Mouse (Mus musculus) Patski (cell line): ENCODE results near the gene Cdh1. TPM values are rescaled to one million over a fixed set of nuclear protein-coding genes. Genes with fewer than 3 reads are reported as not detected.
A peak's percentile ranks its signal among the peaks of the same experiment; 100 is the strongest.

Experiments used
- ATAC-seq: fragments of 100-300 bp; one replicate; pipeline ENCODE4 v1.8.0; 2021
- CTCF ChIA-PET: fragments of 350-600 bp; sonication (Branson Sonifier 250); formaldehyde crosslinking; loops from one replicate; lab custom pipeline; 2022; ENCODE audit warnings: inconsistent platforms; lab: Charles Lee
- POLR2A ChIA-PET: fragments of 350-600 bp; sonication (Branson Sonifier 250); formaldehyde crosslinking; loops from one replicate; lab custom pipeline; 2022; ENCODE audit warnings: antibody characterized with exemption, inconsistent platforms; lab: Charles Lee
- DNase-seq: peaks from one replicate; pipeline ENCODE4 v3.0.0-alpha.2; 2011; ENCODE audit warnings: low read depth, low spot score
- H3K27me3 ChIP-seq: fragments of 371-371 bp; one replicate; pipeline ENCODE4 v1.5.1; 2021
- CTCF ChIP-seq: fragments of 100-300 bp; IDR thresholded peaks from one replicate; pipeline ENCODE4 v1.5.1; 2021
- in situ Hi-C: fragments of 300-500 bp; cut with MboI; formaldehyde crosslinking; loops from 3 replicates; pipeline ENCODE4 v1.11.1; 2018; ENCODE audit warnings: low pct_unique_long_range_greater_than_20kb, mixed read lengths
- polyA plus RNA-seq: library from polyadenylated mRNA; unstranded; gene quantifications from one replicate; pipeline ENCODE4 v1.2.3, GENCODE M21; 2021

Cdh1 gene
- polyA plus RNA-seq, 1 experiment from 2014 or later: 8.0 TPM

- POLR2A ChIA-PET: no interaction called here
- CTCF ChIA-PET: interaction anchor here (0.9 to 2.4 kb wide), 2 partner anchors 9 to 26 kb away, joined by 3 to 7 read pairs; no protein-coding TSS in a partner anchor
- in situ Hi-C loops: no loop called here
- H3K27me3 ChIP-seq: no peaks in the 10 kb centered on the region
- ATAC-seq (no peak), DNase-seq (no peak)
- TF ChIP-seq CTCF: no peak
Measured at GRCm38 (mm10) chr8:106697748-106698248, 94.6 kb downstream of the Cdh1 start.

- DNase-seq: no peak
- in situ Hi-C loops: no loop called here
- TF ChIP-seq CTCF: peak; percentile 90
- no peaks in the 10 kb centered on the region for H3K27me3 ChIP-seq
- CTCF ChIA-PET: interaction anchor here (1.2 to 1.8 kb wide), 2 partner anchors 12 to 18 kb away, joined by 6 read pairs; no protein-coding TSS in a partner anchor
- POLR2A ChIA-PET: no interaction called here
- no peak for ATAC-seq
Measured at GRCm38 (mm10) chr8:106699588-106699987, 96.4 kb downstream of the Cdh1 start.

- no peak for TF ChIP-seq CTCF
- no peaks in the 10 kb centered on the region for H3K27me3 ChIP-seq
- POLR2A ChIA-PET: interaction anchor here (0.9 kb wide), 1 partner anchor 16 kb away, joined by 5 read pairs; no protein-coding TSS in a partner anchor
- ATAC-seq: no peak
- CTCF ChIA-PET: interaction anchor here (1.8 kb wide), 1 partner anchor 13 kb away, joined by 6 read pairs; no protein-coding TSS in a partner anchor
- no peak for DNase-seq
- in situ Hi-C loops: no loop called here
Measured at GRCm38 (mm10) chr8:106700131-106700530, 97.0 kb downstream of the Cdh1 start.

- no peaks in the 10 kb centered on the region for H3K27me3 ChIP-seq
- no peak for ATAC-seq
- no peak for DNase-seq
- POLR2A ChIA-PET: no interaction called here
- in situ Hi-C loops: no loop called here
- CTCF ChIA-PET: interaction anchor here (1.5 to 1.8 kb wide), 2 partner anchors 14 to 17 kb away, joined by 4 to 6 read pairs; no protein-coding TSS in a partner anchor
- TF ChIP-seq CTCF: no peak
Measured at GRCm38 (mm10) chr8:106701360-106701759, 98.2 kb downstream of the Cdh1 start.

- no peak for TF ChIP-seq CTCF
- POLR2A ChIA-PET: no interaction called here
- in situ Hi-C loops: no loop called here
- no peaks in the 10 kb centered on the region for H3K27me3 ChIP-seq
- CTCF ChIA-PET: no interaction called here
- DNase-seq (no peak), ATAC-seq (no peak)
Measured at GRCm38 (mm10) chr8:106704199-106704900, 101.2 kb downstream of the Cdh1 start.

- CTCF ChIA-PET: no interaction called here
- in situ Hi-C loops: no loop called here
- no peaks in the 10 kb centered on the region for H3K27me3 ChIP-seq
- POLR2A ChIA-PET: no interaction called here
- no peak for TF ChIP-seq CTCF
- no peak for ATAC-seq
- no peak for DNase-seq
Measured at GRCm38 (mm10) chr8:106704901-106705321, 101.8 kb downstream of the Cdh1 start.

- TF ChIP-seq CTCF: no peak
- in situ Hi-C loops: no loop called here
Measured at GRCm38 (mm10) chr8:106706194-106706593, 103.0 kb downstream of the Cdh1 start.

GRCm38 (mm10) chr8:106710002-106710401 lies 106.9 kb downstream of the Cdh1 start:
- no peaks in the 10 kb centered on the region for H3K27me3 ChIP-seq
- in situ Hi-C loops: no loop called here
- TF ChIP-seq CTCF: no peak
- DNase-seq (no peak), ATAC-seq (no peak)
- ChIA-PET POLR2A (no interaction called here), CTCF (interaction anchor here (1.3 kb wide), 1 partner anchor 22 kb away, joined by 3 read pairs; no protein-coding TSS in a partner anchor)

More at GRCm38 (mm10) chr8:106706194-106706593, 103.0 kb downstream of the Cdh1 start:
- DNase-seq (no peak), ATAC-seq (no peak)
- CTCF ChIA-PET: interaction anchor here (1.9 kb wide), 1 partner anchor 12 kb away, joined by 5 read pairs; no protein-coding TSS in a partner anchor
- POLR2A ChIA-PET: no interaction called here
- no peaks in the 10 kb centered on the region for H3K27me3 ChIP-seq

- DNase-seq: no peak
- no peaks in the 10 kb centered on the region for H3K27me3 ChIP-seq
- TF ChIP-seq CTCF: no peak
- ChIA-PET CTCF (interaction anchor here (0.6 to 2.4 kb wide), 3 partner anchors 24 to 301 kb away, joined by 3 to 8 read pairs (median 3); no protein-coding TSS in a partner anchor), POLR2A (no interaction called here)
- ATAC-seq: no peak
- in situ Hi-C loops: no loop called here
Measured at GRCm38 (mm10) chr8:106712487-106712886, 109.3 kb downstream of the Cdh1 start.

GRCm38 (mm10) chr8:106714297-106714696 lies 111.1 kb downstream of the Cdh1 start:
- DNase-seq (no peak), ATAC-seq (no peak)
- H3K27me3 ChIP-seq: no peaks in the 10 kb centered on the region
- TF ChIP-seq CTCF: no peak
- in situ Hi-C loops: no loop called here
- ChIA-PET POLR2A (interaction anchor here (1.0 kb wide), 1 partner anchor 170 kb away, joined by 3 read pairs; no protein-coding TSS in a partner anchor), CTCF (interaction anchor here (2.4 kb wide), 1 partner anchor 26 kb away, joined by 8 read pairs; no protein-coding TSS in a partner anchor)
